Mouse (Mus musculus): ENCODE results near the gene Bmf. TPM values are rescaled to one million over a fixed set of nuclear protein-coding genes. Genes with fewer than 3 reads are reported as not detected.

Gene Bmf
- 0.62 and 0.83 TPM in 2 replicates for polyA plus RNA-seq (2016; fragmentation: Nextera tagmentation; extraction: Ambion mirVana)

GRCm38 (mm10) chr2:118549507-118550473 is at the start of gene Bmf:
Gene Bmf (minus strand): TSS chr2:118549687.
- WGBS (ENCODE audit: insufficient replicate concordance), result 1% methylated on average over 45 of the region's 45 CpGs
- H3K27me3 ChIP-seq (replicated peaks), result peaks cover 50% of the 10 kb centered on the region
- peak within 1 kb of the TSS; percentile 57 for H3K9ac ChIP-seq
- peaks cover 63% of the 10 kb centered on the region for H3K4me1 ChIP-seq
- peak within 1 kb of the TSS; percentile 88 for H3K4me2 ChIP-seq
- peak within 1 kb of the TSS; percentile 69 for H3K4me3 ChIP-seq
- H3K27ac ChIP-seq, result no peak within 1 kb of the TSS
- peak; percentile 71 for ATAC-seq
- no peaks in the 10 kb centered on the region for H3K9me3 ChIP-seq (replicated peaks)
- H3K36me3 ChIP-seq, result no peaks in the 10 kb centered on the region

GRCm38 (mm10) chr2:118599087-118599486 is 49.6 kb upstream of the Bmf start:
- Histone ChIP-seq H3K4me3 (peak overlapping the region; percentile 92), H3K9ac (peak overlapping the region; percentile 88), H3K4me1 (peaks cover 41% of the 10 kb centered on the region), H3K27me3 (replicated peaks) (peaks cover 5% of the 10 kb centered on the region; the same call in 1 of the 2 replicates), H3K4me2 (peak overlapping the region; percentile 82), H3K36me3 (peaks cover 44% of the 10 kb centered on the region), H3K9me3 (replicated peaks) (no peaks in the 10 kb centered on the region), H3K27ac (peak overlapping the region; percentile 81)
- ATAC-seq, result no peak
- 15% methylated on average over 4 of the region's 5 CpGs for WGBS (ENCODE audit: insufficient replicate concordance)

- Histone ChIP-seq H3K9me3 (replicated peaks) (no peaks in the 10 kb centered on the region), H3K27me3 (replicated peaks) (peaks cover 5% of the 10 kb centered on the region; the same call in 1 of the 2 replicates), H3K36me3 (peaks cover 32% of the 10 kb centered on the region), H3K9ac (peak within 1 kb of the TSS; percentile 88), H3K27ac (peak within 1 kb of the TSS; percentile 81), H3K4me1 (peaks cover 41% of the 10 kb centered on the region), H3K4me3 (peak within 1 kb of the TSS; percentile 92), H3K4me2 (peak within 1 kb of the TSS; percentile 82)
- peak; percentile 94 for ATAC-seq
- 5% methylated on average over 41 of the region's 41 CpGs for WGBS (ENCODE audit: insufficient replicate concordance)
Measured at GRCm38 (mm10) chr2:118597673-118598568, 48.4 kb upstream of the Bmf start, which contains the start of gene Bub1b. Gene Bub1b (plus strand): TSS chr2:118598211.

GRCm38 (mm10) chr2:118591083-118591482 is 41.6 kb upstream of the Bmf start:
- Histone ChIP-seq H3K4me2 (no peak overlapping the region), H3K4me1 (no peaks in the 10 kb centered on the region), H3K9ac (no peak overlapping the region), H3K27ac (no peak overlapping the region), H3K9me3 (replicated peaks) (no peaks in the 10 kb centered on the region), H3K4me3 (no peak overlapping the region), H3K36me3 (no peaks in the 10 kb centered on the region), H3K27me3 (replicated peaks) (no peaks in the 10 kb centered on the region)
- ATAC-seq, result no peak
- 38% methylated on average over 4 of the region's 4 CpGs for WGBS (ENCODE audit: insufficient replicate concordance)

- no peaks in the 10 kb centered on the region for H3K36me3 ChIP-seq
- H3K4me2 ChIP-seq, result no peak overlapping the region
- no peaks in the 10 kb centered on the region for H3K9me3 ChIP-seq (replicated peaks)
- no peak overlapping the region for H3K27ac ChIP-seq
- no peak overlapping the region for H3K9ac ChIP-seq
- no peaks in the 10 kb centered on the region for H3K27me3 ChIP-seq (replicated peaks)
- H3K4me1 ChIP-seq, result no peaks in the 10 kb centered on the region
- ATAC-seq, result no peak
- WGBS (ENCODE audit: insufficient replicate concordance), result 38% methylated on average over 3 of the region's 3 CpGs
- H3K4me3 ChIP-seq, result no peak overlapping the region
Measured at GRCm38 (mm10) chr2:118587686-118588085, 38.2 kb upstream of the Bmf start.

GRCm38 (mm10) chr2:118586013-118586412 is 36.5 kb upstream of the Bmf start:
- no peak overlapping the region for H3K9ac ChIP-seq
- no peak overlapping the region for H3K4me2 ChIP-seq
- 68% methylated on average over 5 of the region's 5 CpGs for WGBS (ENCODE audit: insufficient replicate concordance)
- no peak overlapping the region for H3K4me3 ChIP-seq
- no peak overlapping the region for H3K27ac ChIP-seq
- no peaks in the 10 kb centered on the region for H3K4me1 ChIP-seq
- no peaks in the 10 kb centered on the region for H3K36me3 ChIP-seq
- ATAC-seq, result no peak
- no peaks in the 10 kb centered on the region for H3K27me3 ChIP-seq (replicated peaks)
- no peaks in the 10 kb centered on the region for H3K9me3 ChIP-seq (replicated peaks)

GRCm38 (mm10) chr2:118573135-118573534 is 23.6 kb upstream of the Bmf start:
- 59% methylated on average over 3 of the region's 3 CpGs for WGBS (ENCODE audit: insufficient replicate concordance)
- Histone ChIP-seq H3K9me3 (replicated peaks) (no peaks in the 10 kb centered on the region), H3K4me1 (peaks cover 5% of the 10 kb centered on the region; the same call in 1 of the 2 replicates), H3K27ac (no peak overlapping the region), H3K4me2 (no peak overlapping the region), H3K27me3 (replicated peaks) (no peaks in the 10 kb centered on the region), H3K9ac (no peak overlapping the region), H3K36me3 (no peaks in the 10 kb centered on the region), H3K4me3 (no peak overlapping the region)
- no peak for ATAC-seq

GRCm38 (mm10) chr2:118572183-118572836 is 22.8 kb upstream of the Bmf start:
- Histone ChIP-seq H3K4me1 (peaks cover 5% of the 10 kb centered on the region; the same call in 1 of the 2 replicates), H3K27me3 (replicated peaks) (no peaks in the 10 kb centered on the region), H3K4me3 (no peak overlapping the region), H3K27ac (no peak overlapping the region), H3K9me3 (replicated peaks) (no peaks in the 10 kb centered on the region), H3K36me3 (no peaks in the 10 kb centered on the region), H3K4me2 (no peak overlapping the region), H3K9ac (no peak overlapping the region)
- 66% methylated on average over 8 of the region's 9 CpGs for WGBS (ENCODE audit: insufficient replicate concordance)
- ATAC-seq, result no peak

- no peak overlapping the region for H3K9ac ChIP-seq
- no peaks in the 10 kb centered on the region for H3K27me3 ChIP-seq (replicated peaks)
- H3K27ac ChIP-seq, result no peak overlapping the region
- H3K9me3 ChIP-seq (replicated peaks), result no peaks in the 10 kb centered on the region
- WGBS (ENCODE audit: insufficient replicate concordance), result 60% methylated on average over 2 of the region's 2 CpGs
- H3K4me2 ChIP-seq, result no peak overlapping the region
- ATAC-seq, result no peak
- H3K4me3 ChIP-seq, result no peak overlapping the region
- H3K4me1 ChIP-seq, result peaks cover 5% of the 10 kb centered on the region; the same call in 1 of the 2 replicates
- no peaks in the 10 kb centered on the region for H3K36me3 ChIP-seq
Measured at GRCm38 (mm10) chr2:118570939-118571338, 21.5 kb upstream of the Bmf start.

GRCm38 (mm10) chr2:118567179-118567578 is 17.7 kb upstream of the Bmf start:
- no peak for ATAC-seq
- no peaks in the 10 kb centered on the region; the same call in 1 of the 2 replicates for H3K36me3 ChIP-seq
- no peaks in the 10 kb centered on the region for H3K4me1 ChIP-seq
- WGBS (ENCODE audit: insufficient replicate concordance), result 73% methylated on average over 8 of the region's 8 CpGs
- H3K27me3 ChIP-seq (replicated peaks), result no peaks in the 10 kb centered on the region
- H3K4me2 ChIP-seq, result no peak overlapping the region
- no peak overlapping the region for H3K9ac ChIP-seq
- no peak overlapping the region for H3K4me3 ChIP-seq
- no peak overlapping the region for H3K27ac ChIP-seq
- no peaks in the 10 kb centered on the region for H3K9me3 ChIP-seq (replicated peaks)

- Histone ChIP-seq H3K4me1 (no peaks in the 10 kb centered on the region), H3K9me3 (replicated peaks) (no peaks in the 10 kb centered on the region), H3K9ac (no peak overlapping the region), H3K4me2 (no peak overlapping the region), H3K27ac (no peak overlapping the region), H3K27me3 (replicated peaks) (no peaks in the 10 kb centered on the region), H3K36me3 (no peaks in the 10 kb centered on the region; the same call in 1 of the 2 replicates), H3K4me3 (no peak overlapping the region)
- WGBS (ENCODE audit: insufficient replicate concordance), result 76% methylated on average over 3 of the region's 3 CpGs
- ATAC-seq, result no peak
Measured at GRCm38 (mm10) chr2:118562431-118562830, 12.9 kb upstream of the Bmf start.
